Mouse (Mus musculus) ovary, adult 10 weeks (tissue): ENCODE data around the gene Grip1. TPM values are rescaled to one million over a fixed set of nuclear protein-coding genes. Genes with fewer than 3 reads are reported as not detected.

ENCODE experiments used
- polyA plus RNA-seq: library from polyadenylated mRNA; stranded (reverse); fragments of 350-450 nt; fragmentation: Illumina TruSeq; extraction: RNeasy Lipid Tissue Mini Kit (QIAGEN cat#74804); gene quantifications from one replicate; pipeline ENCODE4 v1.2.3, GENCODE M21; 2014

The Grip1 gene
- 1.00 TPM for polyA plus RNA-seq

GRCm38 (mm10) chr10:119453431-119454105 lies at the start of gene Grip1:
Grip1 (plus strand) TSS chr10:119453830.

GRCm38 (mm10) chr10:120112507-120113396 lies 659.1 kb downstream of the Grip1 start, which contains the start of gene Helb:
Helb (minus strand) TSS chr10:120112987.

Other genes starting within 250 kb of the Grip1 start
- 97.7 TPM for gene Cand1, start 213.8 kb upstream of the Grip1 start, polyA plus RNA-seq